Mouse (Mus musculus): ENCODE measurements around the gene Gps1. TPM values are rescaled to one million over a fixed set of nuclear protein-coding genes. Genes with fewer than 3 reads are reported as not detected.

Gene Gps1
- total and polyA plus RNA-seq, 3 experiments, result 173 to 266 (median 219) TPM

GRCm38 (mm10) chr11:120789810-120790209 lies 5.7 kb downstream of the Gps1 start:
- Histone ChIP-seq H3K27ac (ENCODE audit: control insufficient read depth, low read depth, low read length) (no peak overlapping the region), H3K27me3 (ENCODE audit: control insufficient read depth in 1 of 2, insufficient read depth in 2 of 2, low read length in 2 of 2) (no peaks in the 10 kb centered on the region), H3K36me3 (ENCODE audit: control insufficient read depth in 1 of 2, insufficient read depth in 2 of 2, low read length in 2 of 2) (peaks cover 7% of the 10 kb centered on the region in 2 experiments), H3K79me2 (ENCODE audit: control insufficient read depth, insufficient read depth, low read length, poor library complexity) (peaks cover 23% of the 10 kb centered on the region), H3K4me1 (ENCODE audit: control insufficient read depth in 1 of 2, insufficient read depth in 2 of 2, low read length in 2 of 2) (peaks cover 0 to 14% of the 10 kb centered on the region in 2 experiments; a peak in 1 of 4 replicates), H3K4me3 (ENCODE audit: control insufficient read depth in 1 of 2, insufficient read depth in 1 of 2, low read depth in 2 of 2, low read length in 2 of 2) (no peak overlapping the region), H3K9ac (ENCODE audit: control insufficient read depth, low read depth, low read length, poor library complexity, severe bottlenecking) (no peak overlapping the region), H3K9me3 (replicated peaks; ENCODE audit: insufficient read depth, low read length) (no peaks in the 10 kb centered on the region)
- DNase-seq (ENCODE audit: low read depth, low spot score), result peak; percentile 58
- TF ChIP-seq POLR2A (IDR thresholded peaks at IDR 0.05; ENCODE audit: control insufficient read depth in 1 of 2, insufficient read depth in 1 of 2, low read depth in 1 of 2, low read length in 2 of 2, poor library complexity in 1 of 2), result peak in 1 of 2 experiments; percentile 45; a peak in 1 of 4 replicates
- no peak for TF ChIP-seq MYB (IDR thresholded peaks at IDR 0.05; ENCODE audit: low read depth, low read length)
- TF ChIP-seq POLR2AphosphoS2 (IDR thresholded peaks at IDR 0.05; ENCODE audit: low read length), result 0 out of 2 replicates have a peak, but pooled peaks have one; percentile 3
- no peak for TF ChIP-seq MYC (IDR thresholded peaks at IDR 0.05; ENCODE audit: low read depth, low read length)
- peak in 2 of 3 experiments; percentile 25 to 51; a peak in 4 of 6 replicates for TF ChIP-seq CTCF (IDR thresholded peaks at IDR 0.05 in 2 of 3, conservative IDR thresholded peaks at IDR 0.05 in 1 of 3; ENCODE audit: control insufficient read depth in 1 of 3, insufficient read depth in 1 of 3, low read depth in 2 of 3, low read length in 3 of 3, poor library complexity in 1 of 3, severe bottlenecking in 1 of 3)
- no peak for TF ChIP-seq MXI1 (IDR thresholded peaks at IDR 0.05; ENCODE audit: low read depth, low read length)
- TF ChIP-seq ZC3H11A (IDR thresholded peaks at IDR 0.05; ENCODE audit: low read depth, low read length), result no peak
- TF ChIP-seq POLR2AphosphoS5 (IDR thresholded peaks at IDR 0.05; ENCODE audit: borderline replicate concordance, low read depth, low read length), result no peak
- no peak for TF ChIP-seq CHD1 (IDR thresholded peaks at IDR 0.05; ENCODE audit: low read depth, low read length)
- no peak for TF ChIP-seq MAZ (IDR thresholded peaks at IDR 0.05; ENCODE audit: low read depth, low read length)
- TF ChIP-seq HCFC1 (IDR thresholded peaks at IDR 0.05; ENCODE audit: low read depth, low read length), result no peak
- no peak for TF ChIP-seq USF1 (IDR thresholded peaks at IDR 0.05; ENCODE audit: low read depth, low read length)
- TF ChIP-seq ZMIZ1 (IDR thresholded peaks at IDR 0.05; ENCODE audit: low read depth, low read length), result no peak
- TF ChIP-seq SMC3 (IDR thresholded peaks at IDR 0.05; ENCODE audit: low read depth, low read length), result peak; percentile 48
- TF ChIP-seq RAD21 (IDR thresholded peaks at IDR 0.05; ENCODE audit: low read depth, low read length), result peak; percentile 17
- no peak for TF ChIP-seq GATA1 (IDR thresholded peaks at IDR 0.05; ENCODE audit: low read depth, low read length)

- no peak for TF ChIP-seq MAX (IDR thresholded peaks at IDR 0.05; ENCODE audit: low read length)
- no peak for TF ChIP-seq NELFE (IDR thresholded peaks at IDR 0.05; ENCODE audit: low read depth, low read length)
- no peak for TF ChIP-seq E2F4 (IDR thresholded peaks at IDR 0.05; ENCODE audit: borderline replicate concordance, low read depth, low read length)
- TF ChIP-seq GATA1 (IDR thresholded peaks at IDR 0.05; ENCODE audit: low read depth, low read length), result no peak
- TF ChIP-seq POLR2AphosphoS5 (IDR thresholded peaks at IDR 0.05; ENCODE audit: borderline replicate concordance, low read depth, low read length), result no peak
- no peak; a peak in 1 of 4 replicates for TF ChIP-seq POLR2A (IDR thresholded peaks at IDR 0.05; ENCODE audit: control insufficient read depth in 1 of 2, insufficient read depth in 1 of 2, low read depth in 1 of 2, low read length in 2 of 2, poor library complexity in 1 of 2)
- no peak for TF ChIP-seq USF1 (IDR thresholded peaks at IDR 0.05; ENCODE audit: low read depth, low read length)
- no peak for TF ChIP-seq ZKSCAN1 (IDR thresholded peaks at IDR 0.05; ENCODE audit: low read depth, low read length)
- no peak for TF ChIP-seq GABPA (IDR thresholded peaks at IDR 0.05; ENCODE audit: low read depth, low read length)
- Histone ChIP-seq H3K27ac (ENCODE audit: control insufficient read depth, low read depth, low read length) (no peak overlapping the region), H3K27me3 (ENCODE audit: control insufficient read depth in 1 of 2, insufficient read depth in 2 of 2, low read length in 2 of 2) (no peaks in the 10 kb centered on the region), H3K9ac (ENCODE audit: control insufficient read depth, low read depth, low read length, poor library complexity, severe bottlenecking) (no peak overlapping the region), H3K79me2 (ENCODE audit: control insufficient read depth, insufficient read depth, low read length, poor library complexity) (peaks cover 20% of the 10 kb centered on the region), H3K4me1 (ENCODE audit: control insufficient read depth in 1 of 2, insufficient read depth in 2 of 2, low read length in 2 of 2) (peaks cover 5 to 14% of the 10 kb centered on the region in 2 experiments; a peak in 3 of 4 replicates), H3K36me3 (ENCODE audit: control insufficient read depth in 1 of 2, insufficient read depth in 2 of 2, low read length in 2 of 2) (peaks cover 7 to 12% of the 10 kb centered on the region in 2 experiments), H3K9me3 (replicated peaks; ENCODE audit: insufficient read depth, low read length) (no peaks in the 10 kb centered on the region), H3K4me3 (ENCODE audit: control insufficient read depth in 1 of 2, insufficient read depth in 1 of 2, low read depth in 2 of 2, low read length in 2 of 2) (no peak overlapping the region)
- no peak for DNase-seq (ENCODE audit: low read depth, low spot score)
Observed at GRCm38 (mm10) chr11:120792652-120793051, 8.6 kb downstream of the Gps1 start.
